8 mouse cellular contexts compared by ENCODE assay signal in the genomic region with DNA sequence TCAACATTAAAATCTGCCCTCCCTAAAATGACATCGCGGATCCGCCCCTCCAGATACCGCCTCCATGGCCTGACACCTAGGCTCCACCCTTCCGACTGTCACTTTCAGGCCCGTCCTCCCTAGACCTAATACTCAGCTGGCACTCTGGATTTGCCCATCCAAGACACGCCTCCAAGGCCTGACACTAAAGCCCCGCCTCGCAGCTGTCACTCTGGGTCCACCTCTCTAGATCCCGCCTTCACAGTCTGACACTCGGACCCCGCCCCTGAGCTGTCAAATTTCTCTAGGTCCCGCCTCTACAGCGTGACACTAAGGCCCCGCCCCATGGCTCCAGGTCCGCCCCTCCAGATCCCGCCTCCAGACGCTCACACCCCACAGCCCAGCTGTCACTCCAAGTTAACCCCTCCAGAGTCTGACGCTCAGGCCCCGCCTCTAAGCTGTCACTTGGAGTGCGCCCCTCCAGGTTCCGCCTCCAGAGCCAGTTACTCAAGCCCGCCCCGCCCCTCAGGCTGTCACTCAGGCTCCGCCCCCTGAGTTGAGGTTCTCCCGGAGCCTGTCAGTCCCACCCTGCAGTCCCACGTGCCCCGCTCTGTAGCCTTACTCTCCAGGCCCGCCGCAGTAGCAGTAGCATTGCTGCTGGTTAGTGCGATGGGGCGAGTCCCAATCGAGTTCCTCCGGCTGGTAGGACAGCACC. TPM values are rescaled to one million over a fixed set of nuclear protein-coding genes. Genes with fewer than 3 reads are reported as not detected.
A peak's percentile ranks its signal among the peaks of the same experiment; 100 is the strongest.
DNase-seq lines count a peak whose midpoint lies in the region; ATAC-seq lines count a peak whose summit lies in the region.

No protein-coding gene starts in this region.

- H3K4me2 ChIP-seq in hindbrain, embryonic 16.5 days (ENCODE audit: low read length): peak overlapping the region; percentile 61

- peak overlapping the region; percentile 60 for H3K9ac ChIP-seq in hindbrain, embryonic 16.5 days (ENCODE audit: low read depth, low read length)

- no peaks in the 10 kb centered on the region for H3K27me3 ChIP-seq in hindbrain, embryonic 16.5 days (replicated peaks; ENCODE audit: control insufficient read depth, insufficient read depth, low read length)

- no peaks in the 10 kb centered on the region for H3K36me3 ChIP-seq in hindbrain, embryonic 16.5 days (ENCODE audit: control insufficient read depth, insufficient read depth, low read length)
- no peaks in the 10 kb centered on the region for H3K36me3 ChIP-seq in macrophage (ENCODE audit: inconsistent target)

- no peaks in the 10 kb centered on the region for H3K9me3 ChIP-seq in hindbrain, embryonic 16.5 days (ENCODE audit: control insufficient read depth, low read length)

- peak; percentile 97 for ATAC-seq in hindbrain, embryonic 16.5 days

- H3K4me1 ChIP-seq in hindbrain, embryonic 16.5 days (ENCODE audit: control insufficient read depth, insufficient read depth, low read depth, low read length): peaks cover 8% of the 10 kb centered on the region

- peak; percentile 84 for DNase-seq in WW6 (ENCODE audit: low read depth, low spot score)
- DNase-seq in cerebellum, postnatal 4 days (ENCODE audit: low spot score in 2 of 2): peak; percentile 92 to 95
- peak; percentile 99 for DNase-seq in gastrocnemius, adult 18-20 months (ENCODE audit: low spot score)
- DNase-seq in left cerebral cortex, adult 18-20 months (ENCODE audit: low spot score in 2 of 2): peak; percentile 94 to 97
- peak; percentile 99 for DNase-seq in right cerebral cortex, adult 18-20 months
- DNase-seq in urinary bladder, postnatal 10 days (ENCODE audit: low spot score): peak; percentile 94

- H3K4me3 ChIP-seq in hindbrain, embryonic 16.5 days (ENCODE audit: low read length): peak overlapping the region; percentile 45
- H3K4me3 ChIP-seq in macrophage (ENCODE audit: inconsistent target): no peak overlapping the region

- H3K27ac ChIP-seq in hindbrain, embryonic 16.5 days (ENCODE audit: low read depth, low read length): peak overlapping the region; percentile 87
- H3K27ac ChIP-seq in macrophage: peak overlapping the region; percentile 71

- H3K79me2 ChIP-seq in macrophage (ENCODE audit: inconsistent target): no peaks in the 10 kb centered on the region

- WGBS in hindbrain, embryonic 16.5 days: under 1% methylated on average over 34 of the region's 34 CpGs
- WGBS in macrophage (ENCODE audit: missing documents): 8% methylated on average over 34 of the region's 34 CpGs

RNA-seq across cellular contexts. Expression of gene Phf19, which starts 8.8 kb away (rescaled TPM):
- total RNA-seq in gastrocnemius, adult 18-20 months (2021): under 1 TPM; 0.59 to 0.71 TPM
- polyA plus RNA-seq in hindbrain, embryonic 16.5 days (2015; fragmentation: Nextera tagmentation; extraction: Ambion mirVana): 2.2 and 2.7 TPM in 2 replicates
- 1 to 10 TPM in 1 of 2 experiments, under 1 TPM in 1; 0.87 to 1.3 TPM for total RNA-seq in left cerebral cortex, adult 18-20 months (2021)
- 10 to 100 TPM in 8 of 26 experiments, 1 to 10 TPM in 18; 2.5 to 22.3 (median 7.0) TPM for total RNA-seq in macrophage (2018; cell fraction: chromatin; rRNA removed)
- 1 to 10 TPM; 1.4 to 3.6 (median 2.5) TPM for total RNA-seq in macrophage (2018; cell fraction: cytosol; rRNA removed)
- 10 to 100 TPM in 1 of 26 experiments, 1 to 10 TPM in 25; 1.8 to 15.1 (median 3.8) TPM for total RNA-seq in macrophage (2018; cell fraction: nucleus; rRNA removed)
- polyA plus RNA-seq in macrophage (2018): 0.77 to 6.5 TPM (median 3.5 TPM) in 3 replicates

RNA-seq across cellular contexts. Expression of gene Psmd5, which starts 30.2 kb away (rescaled TPM):
- 10 to 100 TPM; 11.9 to 17.4 TPM for total RNA-seq in gastrocnemius, adult 18-20 months (2021)
- polyA plus RNA-seq in hindbrain, embryonic 16.5 days (2015; fragmentation: Nextera tagmentation; extraction: Ambion mirVana): 96.8 and 105 TPM in 2 replicates
- 10 to 100 TPM; 38.1 to 41.5 TPM for total RNA-seq in left cerebral cortex, adult 18-20 months (2021)
- 10 to 100 TPM in 12 of 26 experiments, 1 to 10 TPM in 14; 2.2 to 20.9 (median 9.6) TPM for total RNA-seq in macrophage (2018; cell fraction: chromatin; rRNA removed)
- total RNA-seq in macrophage (2018; cell fraction: cytosol; rRNA removed): 10 to 100 TPM in 25 of 26 experiments, 1 to 10 TPM in 1; 8.0 to 22.3 (median 14.0) TPM
- 10 to 100 TPM in 10 of 26 experiments, 1 to 10 TPM in 16; 3.4 to 15.4 (median 8.7) TPM for total RNA-seq in macrophage (2018; cell fraction: nucleus; rRNA removed)
- polyA plus RNA-seq in macrophage (2018): 14.4 to 23.0 TPM (median 19.4 TPM) in 3 replicates

RNA-seq across cellular contexts. Expression of gene Cutal, which starts 30.8 kb away (rescaled TPM):
- under 1 TPM; 0.33 to 0.37 TPM for total RNA-seq in gastrocnemius, adult 18-20 months (2021)
- 0.16 and 0.35 TPM in 2 replicates for polyA plus RNA-seq in hindbrain, embryonic 16.5 days (2015; fragmentation: Nextera tagmentation; extraction: Ambion mirVana)
- under 1 TPM; 0.23 to 0.53 TPM for total RNA-seq in left cerebral cortex, adult 18-20 months (2021)
- not detected for total RNA-seq in macrophage (2018; cell fraction: chromatin; rRNA removed)
- not detected for total RNA-seq in macrophage (2018; cell fraction: cytosol; rRNA removed)
- total RNA-seq in macrophage (2018; cell fraction: nucleus; rRNA removed): not detected
- polyA plus RNA-seq in macrophage (2018): not detected in 3 replicates

RNA-seq across cellular contexts. Expression of gene Traf1, which starts 56.6 kb away (rescaled TPM):
- under 1 TPM; 0.30 to 0.97 TPM for total RNA-seq in gastrocnemius, adult 18-20 months (2021)
- polyA plus RNA-seq in hindbrain, embryonic 16.5 days (2015; fragmentation: Nextera tagmentation; extraction: Ambion mirVana): 2.5 and 4.0 TPM in 2 replicates
- 1 to 10 TPM; 1.5 to 3.1 TPM for total RNA-seq in left cerebral cortex, adult 18-20 months (2021)
- total RNA-seq in macrophage (2018; cell fraction: chromatin; rRNA removed): 1,000 to 10,000 TPM in 2 of 26 experiments, 100 to 1,000 TPM in 17, 10 to 100 TPM in 7; 17.9 to 1,486 (median 305) TPM
- 100 to 1,000 TPM in 4 of 26 experiments, 10 to 100 TPM in 16, 1 to 10 TPM in 6; 4.1 to 298 (median 39.1) TPM for total RNA-seq in macrophage (2018; cell fraction: cytosol; rRNA removed)
- total RNA-seq in macrophage (2018; cell fraction: nucleus; rRNA removed): 1,000 to 10,000 TPM in 1 of 26 experiments, 100 to 1,000 TPM in 19, 10 to 100 TPM in 6; 18.6 to 1,031 (median 263) TPM
- 3.0 to 7.8 TPM (median 3.3 TPM) in 3 replicates for polyA plus RNA-seq in macrophage (2018)
